Mouse (Mus musculus): ENCODE results near the gene Wfdc5.

The Wfdc5 gene

GRCm38 (mm10) chr2:164174649-164175395 lies 7.7 kb downstream of the Wfdc5 start:
- no peak for DNase-seq (ENCODE audit: low spot score in 2 of 2)

GRCm38 (mm10) chr2:164173394-164173793 lies 9.1 kb downstream of the Wfdc5 start:
- DNase-seq (ENCODE audit: low spot score in 2 of 2) = no peak

- DNase-seq (ENCODE audit: low spot score in 2 of 2) = no peak
Measured at GRCm38 (mm10) chr2:164170902-164171301, 11.6 kb downstream of the Wfdc5 start, which contains the start of gene Kcns1. Kcns1 (minus strand) TSS chr2:164171113.

GRCm38 (mm10) chr2:164170326-164170725 lies 12.2 kb downstream of the Wfdc5 start:
- DNase-seq (ENCODE audit: low spot score in 2 of 2) = no peak

- DNase-seq (ENCODE audit: low spot score in 2 of 2) = no peak
Measured at GRCm38 (mm10) chr2:164168571-164168946, 14.0 kb downstream of the Wfdc5 start.

- no peak for DNase-seq (ENCODE audit: low spot score in 2 of 2)
Measured at GRCm38 (mm10) chr2:164167752-164168570, 14.6 kb downstream of the Wfdc5 start.

GRCm38 (mm10) chr2:164164941-164165340 lies 17.6 kb downstream of the Wfdc5 start:
- no peak for DNase-seq (ENCODE audit: low spot score in 2 of 2)

- no peak for DNase-seq (ENCODE audit: low spot score in 2 of 2)
Measured at GRCm38 (mm10) chr2:164161515-164162055, 21.0 kb downstream of the Wfdc5 start.

- no peak for DNase-seq (ENCODE audit: low spot score in 2 of 2)
Measured at GRCm38 (mm10) chr2:164158838-164159237, 23.7 kb downstream of the Wfdc5 start.

GRCm38 (mm10) chr2:164156158-164156557 lies 26.4 kb downstream of the Wfdc5 start:
- DNase-seq (ENCODE audit: low spot score in 2 of 2) = no peak

- no peak for DNase-seq (ENCODE audit: low spot score in 2 of 2)
Measured at GRCm38 (mm10) chr2:164154007-164154406, 28.5 kb downstream of the Wfdc5 start.

GRCm38 (mm10) chr2:164152341-164152740 lies 30.2 kb downstream of the Wfdc5 start:
- DNase-seq (ENCODE audit: low spot score in 2 of 2) = no peak

GRCm38 (mm10) chr2:164150086-164150760 lies 32.3 kb downstream of the Wfdc5 start:
- no peak for DNase-seq (ENCODE audit: low spot score in 2 of 2)

GRCm38 (mm10) chr2:164146556-164146955 lies 36.0 kb downstream of the Wfdc5 start:
- no peak for DNase-seq (ENCODE audit: low spot score in 2 of 2)

GRCm38 (mm10) chr2:164144541-164144940 lies 38.0 kb downstream of the Wfdc5 start:
- DNase-seq (ENCODE audit: low spot score in 2 of 2) = no peak

GRCm38 (mm10) chr2:164144025-164144424 lies 38.5 kb downstream of the Wfdc5 start:
- no peak for DNase-seq (ENCODE audit: low spot score in 2 of 2)

GRCm38 (mm10) chr2:164142021-164142420 lies 40.5 kb downstream of the Wfdc5 start:
- no peak for DNase-seq (ENCODE audit: low spot score in 2 of 2)

- DNase-seq (ENCODE audit: low spot score in 2 of 2) = no peak
Measured at GRCm38 (mm10) chr2:164137754-164138153, 44.8 kb downstream of the Wfdc5 start.

GRCm38 (mm10) chr2:164136393-164136792 lies 46.1 kb downstream of the Wfdc5 start:
- DNase-seq (ENCODE audit: low spot score in 2 of 2) = no peak

- no peak for DNase-seq (ENCODE audit: low spot score in 2 of 2)
Measured at GRCm38 (mm10) chr2:164135367-164135766, 47.2 kb downstream of the Wfdc5 start.

GRCm38 (mm10) chr2:164134563-164134962 lies 48.0 kb downstream of the Wfdc5 start:
- DNase-seq (ENCODE audit: low spot score in 2 of 2) = no peak

GRCm38 (mm10) chr2:164131586-164131985 lies 51.0 kb downstream of the Wfdc5 start:
- DNase-seq (ENCODE audit: low spot score in 2 of 2) = no peak
